Mouse (Mus musculus) spleen, adult 2 months (tissue): ENCODE data around the gene 4933428G20Rik.

ENCODE experiments used
- CTCF ChIP-seq: fragments of 200-500 bp; IDR thresholded peaks from 2 replicates; pipeline ENCODE4 v1.5.1; 2011; ENCODE audit warnings: mild to moderate bottlenecking, inconsistent platforms; ENCODE audit not compliant: insufficient read depth, insufficient read length, insufficient replicate concordance; ENCODE audit errors: extremely low read depth
- POLR2A ChIP-seq: fragments of 200-500 bp; IDR thresholded peaks from 2 replicates; pipeline ENCODE4 v1.6.1; 2011; ENCODE audit warnings: low read depth, low read length, inconsistent platforms

- TF ChIP-seq CTCF (no peak), POLR2A (no peak)
Observed at GRCm38 (mm10) chr11:97445999-97446511, 54.1 kb downstream of the 4933428G20Rik start.
